Mouse (Mus musculus): ENCODE results near the gene Hist1h2bf. TPM values are rescaled to one million over a fixed set of nuclear protein-coding genes. Genes with fewer than 3 reads are reported as not detected.

The Hist1h2bf gene
- total and polyA plus RNA-seq, 2 experiments, result 4.6 TPM; not detected in 1

- H3K27me3 ChIP-seq (ENCODE audit: control insufficient read depth, insufficient read depth, low read length), result no peaks in the 10 kb centered on the region
- 46% methylated on average over 12 of the region's 12 CpGs for WGBS
- TF ChIP-seq POLR2A (IDR thresholded peaks at IDR 0.05; ENCODE audit: extremely low read depth, insufficient read depth, low read length) (no peak), CTCF (IDR thresholded peaks at IDR 0.05; ENCODE audit: low read depth, low read length) (no peak)
- DNase-seq (ENCODE audit: extremely low read depth, low read depth, low spot score), result no peak
- no peaks in the 10 kb centered on the region; the same call in 1 of the 2 replicates for H3K4me1 ChIP-seq (ENCODE audit: control insufficient read depth, insufficient read depth, low read length)
- peak overlapping the region; percentile 86 for H3K27ac ChIP-seq (replicated peaks; ENCODE audit: insufficient read depth, low read depth, low read length)
- H3K4me3 ChIP-seq (ENCODE audit: insufficient read depth, low read depth, low read length), result peak overlapping the region; percentile 37; the same call in 1 of the 2 replicates
- H3K79me2 ChIP-seq (ENCODE audit: control insufficient read depth, insufficient read depth, low read length), result no peaks in the 10 kb centered on the region
- H3K9ac ChIP-seq (ENCODE audit: low read depth, low read length), result peak overlapping the region; percentile 35
- H3K36me3 ChIP-seq (ENCODE audit: control insufficient read depth, insufficient read depth, low read length), result no peaks in the 10 kb centered on the region
Observed at GRCm38 (mm10) chr13:23620056-23620732, 46.2 kb upstream of the Hist1h2bf start.

- 87% methylated on average over 3 of the region's 3 CpGs for whole genome bisulfite sequencing
- Histone ChIP-seq H3K4me1 (ENCODE audit: control insufficient read depth, insufficient read depth, low read length) (no peaks in the 10 kb centered on the region), H3K36me3 (ENCODE audit: control insufficient read depth, insufficient read depth, low read length) (no peaks in the 10 kb centered on the region), H3K79me2 (ENCODE audit: control insufficient read depth, insufficient read depth, low read length) (no peaks in the 10 kb centered on the region), H3K27ac (replicated peaks; ENCODE audit: insufficient read depth, low read depth, low read length) (no peak overlapping the region), H3K9ac (ENCODE audit: low read depth, low read length) (no peak overlapping the region), H3K27me3 (ENCODE audit: control insufficient read depth, insufficient read depth, low read length) (no peaks in the 10 kb centered on the region), H3K4me3 (ENCODE audit: insufficient read depth, low read depth, low read length) (no peak overlapping the region)
- no peak for DNase-seq (ENCODE audit: extremely low read depth, low read depth, low spot score)
- TF ChIP-seq POLR2A (IDR thresholded peaks at IDR 0.05; ENCODE audit: extremely low read depth, insufficient read depth, low read length), result no peak
- no peak for TF ChIP-seq CTCF (IDR thresholded peaks at IDR 0.05; ENCODE audit: low read depth, low read length)
Observed at GRCm38 (mm10) chr13:23611638-23612037, 37.6 kb upstream of the Hist1h2bf start.

- no peaks in the 10 kb centered on the region for H3K36me3 ChIP-seq (ENCODE audit: control insufficient read depth, insufficient read depth, low read length)
- H3K4me3 ChIP-seq (ENCODE audit: insufficient read depth, low read depth, low read length), result no peak overlapping the region
- H3K27me3 ChIP-seq (ENCODE audit: control insufficient read depth, insufficient read depth, low read length), result no peaks in the 10 kb centered on the region
- TF ChIP-seq CTCF (IDR thresholded peaks at IDR 0.05; ENCODE audit: low read depth, low read length) (no peak), POLR2A (IDR thresholded peaks at IDR 0.05; ENCODE audit: extremely low read depth, insufficient read depth, low read length) (no peak)
- DNase-seq (ENCODE audit: extremely low read depth, low read depth, low spot score), result no peak
- H3K4me1 ChIP-seq (ENCODE audit: control insufficient read depth, insufficient read depth, low read length), result no peaks in the 10 kb centered on the region
- WGBS, result 80% methylated on average over 2 of the region's 2 CpGs
- H3K79me2 ChIP-seq (ENCODE audit: control insufficient read depth, insufficient read depth, low read length), result no peaks in the 10 kb centered on the region
- no peak overlapping the region for H3K27ac ChIP-seq (replicated peaks; ENCODE audit: insufficient read depth, low read depth, low read length)
- no peak overlapping the region for H3K9ac ChIP-seq (ENCODE audit: low read depth, low read length)
Observed at GRCm38 (mm10) chr13:23610393-23610792, 36.4 kb upstream of the Hist1h2bf start.

GRCm38 (mm10) chr13:23609844-23610243 lies 35.8 kb upstream of the Hist1h2bf start:
- Histone ChIP-seq H3K27ac (replicated peaks; ENCODE audit: insufficient read depth, low read depth, low read length) (no peak overlapping the region), H3K36me3 (ENCODE audit: control insufficient read depth, insufficient read depth, low read length) (no peaks in the 10 kb centered on the region), H3K27me3 (ENCODE audit: control insufficient read depth, insufficient read depth, low read length) (no peaks in the 10 kb centered on the region), H3K4me1 (ENCODE audit: control insufficient read depth, insufficient read depth, low read length) (no peaks in the 10 kb centered on the region), H3K4me3 (ENCODE audit: insufficient read depth, low read depth, low read length) (no peak overlapping the region), H3K9ac (ENCODE audit: low read depth, low read length) (no peak overlapping the region), H3K79me2 (ENCODE audit: control insufficient read depth, insufficient read depth, low read length) (no peaks in the 10 kb centered on the region)
- TF ChIP-seq POLR2A (IDR thresholded peaks at IDR 0.05; ENCODE audit: extremely low read depth, insufficient read depth, low read length) (no peak), CTCF (IDR thresholded peaks at IDR 0.05; ENCODE audit: low read depth, low read length) (no peak)
- no peak for DNase-seq (ENCODE audit: extremely low read depth, low read depth, low spot score)

GRCm38 (mm10) chr13:23609209-23609608 lies 35.2 kb upstream of the Hist1h2bf start:
- no peaks in the 10 kb centered on the region for H3K79me2 ChIP-seq (ENCODE audit: control insufficient read depth, insufficient read depth, low read length)
- no peaks in the 10 kb centered on the region for H3K27me3 ChIP-seq (ENCODE audit: control insufficient read depth, insufficient read depth, low read length)
- no peak for TF ChIP-seq POLR2A (IDR thresholded peaks at IDR 0.05; ENCODE audit: extremely low read depth, insufficient read depth, low read length)
- no peak for TF ChIP-seq CTCF (IDR thresholded peaks at IDR 0.05; ENCODE audit: low read depth, low read length)
- no peaks in the 10 kb centered on the region for H3K4me1 ChIP-seq (ENCODE audit: control insufficient read depth, insufficient read depth, low read length)
- no peak overlapping the region for H3K27ac ChIP-seq (replicated peaks; ENCODE audit: insufficient read depth, low read depth, low read length)
- no peaks in the 10 kb centered on the region for H3K36me3 ChIP-seq (ENCODE audit: control insufficient read depth, insufficient read depth, low read length)
- 87% methylated on average over 4 of the region's 4 CpGs for WGBS
- no peak overlapping the region for H3K9ac ChIP-seq (ENCODE audit: low read depth, low read length)
- no peak for DNase-seq (ENCODE audit: extremely low read depth, low read depth, low spot score)
- no peak overlapping the region for H3K4me3 ChIP-seq (ENCODE audit: insufficient read depth, low read depth, low read length)

- WGBS, result 87% methylated on average over 3 of the region's 3 CpGs
- Histone ChIP-seq H3K27ac (replicated peaks; ENCODE audit: insufficient read depth, low read depth, low read length) (no peak overlapping the region), H3K4me3 (ENCODE audit: insufficient read depth, low read depth, low read length) (no peak overlapping the region), H3K27me3 (ENCODE audit: control insufficient read depth, insufficient read depth, low read length) (no peaks in the 10 kb centered on the region), H3K36me3 (ENCODE audit: control insufficient read depth, insufficient read depth, low read length) (no peaks in the 10 kb centered on the region), H3K9ac (ENCODE audit: low read depth, low read length) (no peak overlapping the region), H3K4me1 (ENCODE audit: control insufficient read depth, insufficient read depth, low read length) (no peaks in the 10 kb centered on the region), H3K79me2 (ENCODE audit: control insufficient read depth, insufficient read depth, low read length) (no peaks in the 10 kb centered on the region)
- TF ChIP-seq POLR2A (IDR thresholded peaks at IDR 0.05; ENCODE audit: extremely low read depth, insufficient read depth, low read length) (no peak), CTCF (IDR thresholded peaks at IDR 0.05; ENCODE audit: low read depth, low read length) (no peak)
- no peak for DNase-seq (ENCODE audit: extremely low read depth, low read depth, low spot score)
Observed at GRCm38 (mm10) chr13:23605052-23605451, 31.1 kb upstream of the Hist1h2bf start.
